Mouse (Mus musculus): ENCODE results near the gene Lrrc8b. TPM values are rescaled to one million over a fixed set of nuclear protein-coding genes. Genes with fewer than 3 reads are reported as not detected.

The Lrrc8b gene
- total RNA-seq, 2 experiments from 2014 or later, result 93.0 to 96.3 TPM

GRCm38 (mm10) chr5:105418364-105418763 is 2.8 kb downstream of the Lrrc8b start:
- DNase-seq (ENCODE audit: low spot score in 2 of 2), result no peak

GRCm38 (mm10) chr5:105418851-105419250 is 3.3 kb downstream of the Lrrc8b start:
- DNase-seq (ENCODE audit: low spot score in 2 of 2), result no peak

GRCm38 (mm10) chr5:105425587-105425986 is 10.0 kb downstream of the Lrrc8b start:
- no peak for DNase-seq (ENCODE audit: low spot score in 2 of 2)

GRCm38 (mm10) chr5:105427326-105427725 is 11.8 kb downstream of the Lrrc8b start:
- no peak for DNase-seq (ENCODE audit: low spot score in 2 of 2)

- no peak for DNase-seq (ENCODE audit: low spot score in 2 of 2)
Measured at GRCm38 (mm10) chr5:105428265-105428974, 12.8 kb downstream of the Lrrc8b start.

GRCm38 (mm10) chr5:105430148-105430547 is 14.6 kb downstream of the Lrrc8b start:
- DNase-seq (ENCODE audit: low spot score in 2 of 2), result no peak

GRCm38 (mm10) chr5:105439608-105440007 is 24.0 kb downstream of the Lrrc8b start:
- no peak for DNase-seq (ENCODE audit: low spot score in 2 of 2)

GRCm38 (mm10) chr5:105440992-105441535 is 25.5 kb downstream of the Lrrc8b start:
- DNase-seq (ENCODE audit: low spot score in 2 of 2), result no peak

GRCm38 (mm10) chr5:105442212-105443000 is 26.8 kb downstream of the Lrrc8b start:
- no peak for DNase-seq (ENCODE audit: low spot score in 2 of 2)

GRCm38 (mm10) chr5:105443057-105443815 is 27.7 kb downstream of the Lrrc8b start:
- no peak for DNase-seq (ENCODE audit: low spot score in 2 of 2)

GRCm38 (mm10) chr5:105445686-105446085 is 30.1 kb downstream of the Lrrc8b start:
- DNase-seq (ENCODE audit: low spot score in 2 of 2), result no peak

- DNase-seq (ENCODE audit: low spot score in 2 of 2), result no peak
Measured at GRCm38 (mm10) chr5:105454105-105454504, 38.5 kb downstream of the Lrrc8b start.

GRCm38 (mm10) chr5:105459077-105459476 is 43.5 kb downstream of the Lrrc8b start:
- no peak for DNase-seq (ENCODE audit: low spot score in 2 of 2)

GRCm38 (mm10) chr5:105460551-105460950 is 45.0 kb downstream of the Lrrc8b start:
- DNase-seq (ENCODE audit: low spot score in 2 of 2), result no peak

GRCm38 (mm10) chr5:105461076-105461475 is 45.5 kb downstream of the Lrrc8b start:
- DNase-seq (ENCODE audit: low spot score in 2 of 2), result no peak

- DNase-seq (ENCODE audit: low spot score in 2 of 2), result no peak
Measured at GRCm38 (mm10) chr5:105464671-105465070, 49.1 kb downstream of the Lrrc8b start.

- DNase-seq (ENCODE audit: low spot score in 2 of 2), result no peak
Measured at GRCm38 (mm10) chr5:105465550-105465949, 50.0 kb downstream of the Lrrc8b start.

- DNase-seq (ENCODE audit: low spot score in 2 of 2), result no peak
Measured at GRCm38 (mm10) chr5:105466471-105466902, 50.9 kb downstream of the Lrrc8b start.

GRCm38 (mm10) chr5:105467271-105467670 is 51.7 kb downstream of the Lrrc8b start:
- no peak for DNase-seq (ENCODE audit: low spot score in 2 of 2)

GRCm38 (mm10) chr5:105472983-105473705 is 57.6 kb downstream of the Lrrc8b start:
- no peak for DNase-seq (ENCODE audit: low spot score in 2 of 2)

GRCm38 (mm10) chr5:105477527-105477926 is 62.0 kb downstream of the Lrrc8b start:
- no peak for DNase-seq (ENCODE audit: low spot score in 2 of 2)
